Mouse (Mus musculus): ENCODE measurements at regions not wholly inside any gene's neighbourhood (a gene's known extent, or its start where the extent isn't known, plus 50 kb on each side); places are given as distances from the start of the nearest gene placed in this dataset.

GRCm38 (mm10) chr2:174848981-174849681, 88.7 kb downstream of the Edn3 start:
- DNase-seq (ENCODE audit: low spot score), result no peak

DNA sequence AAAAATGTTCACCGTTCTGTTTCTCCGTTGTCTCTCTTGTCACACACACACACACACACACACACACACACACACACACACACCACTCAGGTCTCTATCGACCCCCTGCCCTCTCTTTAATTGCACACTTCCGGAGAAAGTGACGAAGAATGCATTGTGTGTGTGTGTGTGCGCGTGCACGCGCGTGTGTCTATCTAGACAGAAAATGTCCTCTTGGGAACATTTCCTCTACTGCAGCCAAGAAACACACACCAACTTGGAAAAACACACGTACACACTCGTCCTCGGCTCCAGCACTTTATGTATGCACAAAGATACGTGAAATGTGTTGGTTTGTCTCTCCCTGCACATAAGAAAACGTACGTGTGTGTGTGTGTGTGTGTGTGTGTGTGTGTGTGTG, 90.4 kb downstream of the Edn3 start:
- no peak for DNase-seq (ENCODE audit: low spot score)

DNA sequence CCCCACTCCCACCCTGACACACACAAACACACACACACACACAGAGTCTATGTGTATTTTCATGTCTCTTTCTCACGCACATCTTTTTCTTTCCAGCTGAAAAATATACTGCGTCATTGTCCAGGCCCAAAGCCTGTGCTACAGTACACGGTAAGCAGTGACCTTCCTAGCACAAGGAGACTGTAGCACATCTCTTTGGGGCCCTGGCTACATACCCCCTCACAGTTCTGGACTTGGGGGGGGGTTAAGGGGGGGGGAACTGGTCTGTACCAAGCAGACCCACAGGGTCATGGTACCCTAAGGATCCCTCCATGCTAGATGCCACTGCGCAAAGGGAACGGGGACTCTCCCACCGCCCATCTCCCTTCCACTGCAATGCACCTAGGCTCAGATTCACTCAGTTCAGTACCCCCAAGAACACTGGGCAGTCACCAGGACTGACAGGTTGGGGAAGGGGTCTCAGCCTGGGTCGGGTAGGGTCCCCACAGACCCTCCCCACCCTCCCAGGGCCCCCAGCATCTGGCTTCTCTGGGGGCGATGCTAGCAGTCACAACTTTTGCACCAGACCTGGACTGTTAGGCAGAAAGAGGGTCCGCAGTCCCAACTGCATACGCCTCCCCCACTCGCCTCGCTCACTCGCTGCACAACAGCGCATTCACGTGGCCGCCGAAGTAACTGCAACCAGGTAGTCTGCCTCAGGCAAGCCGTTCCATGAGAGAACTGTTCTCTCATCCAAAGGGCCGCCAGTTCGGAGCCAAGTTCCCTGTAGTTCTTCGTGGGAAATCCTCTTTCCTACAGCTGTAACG, 91.3 kb downstream of the Edn3 start:
- peak; percentile 31 for DNase-seq (ENCODE audit: low spot score)

GRCm38 (mm10) chr2:174853786-174854185, 93.4 kb downstream of the Edn3 start:
- DNase-seq (ENCODE audit: low spot score), result no peak

DNA sequence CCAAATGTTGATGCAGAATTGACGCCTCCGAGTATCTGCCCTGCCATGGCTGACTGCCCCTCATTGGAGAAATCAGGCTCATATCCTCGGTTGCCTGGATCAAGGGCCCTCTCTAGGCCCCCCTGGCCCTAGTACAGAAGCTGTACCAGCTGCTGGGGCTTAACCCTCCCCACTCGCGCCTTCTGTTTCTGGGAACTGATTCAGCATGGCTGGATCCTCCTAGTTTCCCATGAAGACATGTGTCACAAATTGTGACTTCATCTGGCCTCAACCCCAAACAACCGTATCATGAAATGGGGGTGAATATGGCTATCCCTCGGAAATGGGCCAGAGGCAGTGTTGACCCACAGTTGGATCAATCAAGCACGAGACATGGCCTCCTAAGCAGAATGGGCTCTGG, 95.1 kb downstream of the Edn3 start:
- no peak for DNase-seq (ENCODE audit: low spot score)

- no peak for DNase-seq (ENCODE audit: low spot score)
Measured at GRCm38 (mm10) chr2:174856135-174856534, 95.7 kb downstream of the Edn3 start.

DNA sequence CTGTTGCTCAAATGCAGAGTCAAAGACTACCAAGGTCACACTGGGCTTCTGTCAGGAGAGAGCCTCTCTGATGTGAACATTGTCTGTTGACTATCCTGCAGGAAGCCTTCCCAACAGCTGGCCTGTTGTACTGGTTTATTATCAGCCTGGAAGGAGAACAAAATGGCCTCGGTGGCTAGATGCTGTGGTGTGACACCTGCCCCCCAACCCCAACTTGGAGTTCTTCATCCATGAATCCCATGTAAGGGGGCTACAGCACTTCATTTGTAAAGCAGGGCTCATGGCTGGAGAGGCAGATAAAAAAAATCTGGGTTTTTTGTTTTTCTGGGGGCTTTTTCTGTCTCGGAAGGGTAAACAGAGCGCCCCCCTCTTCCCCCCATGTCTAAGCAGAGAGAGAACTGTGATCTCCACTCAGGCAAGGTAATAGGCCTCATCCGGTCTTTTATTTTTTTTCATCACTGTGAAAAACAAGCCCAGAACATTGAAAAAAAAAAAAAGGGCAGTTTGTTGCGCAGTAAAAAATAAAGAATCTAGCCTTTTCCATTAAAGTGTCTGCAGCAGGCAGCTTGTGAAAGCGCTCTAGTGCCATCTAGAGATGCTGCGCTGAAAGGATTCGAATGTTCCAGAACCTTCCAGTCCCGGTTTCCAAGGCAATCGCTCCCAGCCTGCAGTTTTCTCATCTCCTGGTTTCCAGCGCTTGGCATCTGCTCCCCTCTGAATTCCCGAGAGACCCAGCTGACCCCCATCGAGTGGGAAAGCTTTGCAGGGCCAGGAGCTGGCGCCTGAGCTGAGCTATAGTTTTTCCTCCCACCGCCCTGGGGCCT, 97.8 kb downstream of the Edn3 start:
- peak; percentile 88 for DNase-seq (ENCODE audit: low spot score)

DNA sequence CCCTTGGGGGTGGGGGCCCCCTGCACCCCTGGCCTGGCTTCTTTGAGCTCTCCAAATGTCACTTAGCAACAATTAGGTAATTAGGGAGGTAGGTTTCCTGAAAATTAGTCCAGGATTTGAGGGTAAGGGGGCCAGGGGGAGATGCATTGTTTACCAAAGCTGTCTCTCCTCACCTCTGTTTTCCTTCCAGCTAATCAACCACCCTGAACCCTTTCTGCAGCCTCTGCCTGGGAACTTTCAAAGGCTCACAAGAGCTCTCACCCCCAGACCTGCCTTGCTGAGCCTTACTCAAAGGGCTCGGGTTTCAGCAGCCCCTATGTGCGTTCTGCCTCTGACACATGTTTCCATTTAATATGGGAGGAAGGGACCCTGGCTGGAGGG, 98.4 kb downstream of the Edn3 start:
- no peak for DNase-seq (ENCODE audit: low spot score)

DNA sequence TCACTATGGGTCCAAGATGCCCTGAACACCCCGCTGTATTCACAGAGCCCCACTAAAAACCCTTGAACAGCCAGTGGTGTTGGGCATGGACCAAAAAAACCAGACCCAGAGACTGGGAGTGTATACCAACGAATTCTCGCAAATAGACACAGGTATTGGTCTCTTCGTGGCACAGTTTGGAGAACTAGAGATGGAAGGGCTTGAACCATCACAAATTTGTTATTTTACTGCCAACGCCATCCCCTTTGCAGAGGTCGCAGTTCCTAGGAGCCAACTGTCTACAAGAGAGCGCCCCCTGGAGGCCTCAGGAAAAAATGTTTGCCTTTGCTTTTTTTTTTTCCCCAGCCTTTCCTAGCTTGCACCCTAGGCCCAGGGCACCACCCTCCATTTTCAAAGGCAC, 99.1 kb downstream of the Edn3 start:
- DNase-seq (ENCODE audit: low spot score), result peak; percentile 19

DNA sequence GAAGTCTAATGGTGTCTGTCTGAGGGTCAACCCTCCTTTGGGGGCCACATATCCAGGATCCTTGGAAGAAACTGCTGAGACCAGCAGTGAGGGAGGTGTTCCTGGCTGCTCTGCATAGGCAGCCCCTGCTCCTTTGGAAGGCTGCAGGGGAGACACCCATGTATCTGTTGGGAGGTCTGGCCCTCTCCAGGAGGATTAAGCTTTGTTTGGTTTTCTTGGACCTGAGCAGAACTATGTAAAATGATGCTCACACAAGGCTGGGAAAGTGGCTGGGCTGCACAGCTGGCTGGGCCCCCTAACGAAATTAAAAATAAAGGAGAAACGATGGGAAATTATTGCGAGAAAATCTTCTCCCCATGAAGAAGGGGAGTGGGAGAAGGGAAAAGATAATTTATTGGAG, 104.2 kb downstream of the Edn3 start:
- no peak for DNase-seq (ENCODE audit: low spot score)

GRCm38 (mm10) chr2:174866546-174866945, 106.1 kb downstream of the Edn3 start:
- no peak for DNase-seq (ENCODE audit: low spot score)

- no peak for DNase-seq (ENCODE audit: low spot score)
Measured at GRCm38 (mm10) chr2:174867397-174867796, 107.0 kb downstream of the Edn3 start.

DNA sequence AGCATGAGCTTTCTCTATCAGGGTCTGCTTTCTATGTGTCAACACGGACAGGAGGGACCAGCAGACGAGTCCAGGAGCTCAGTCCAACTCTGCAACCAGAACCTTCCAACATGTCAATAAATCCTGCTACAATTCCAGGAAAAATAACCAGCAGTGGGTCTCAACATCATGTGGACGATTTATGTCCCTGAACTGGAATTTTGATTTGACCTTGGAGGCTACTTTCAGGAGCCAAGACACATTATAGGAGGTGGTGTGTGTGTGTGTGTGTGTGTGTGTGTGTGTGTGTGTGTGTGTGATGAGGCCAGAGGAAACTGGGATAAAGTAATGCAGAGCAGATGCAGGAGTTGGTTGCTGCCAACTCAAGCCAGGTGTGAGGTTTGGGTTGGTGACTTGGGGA, 107.8 kb downstream of the Edn3 start:
- DNase-seq (ENCODE audit: low spot score), result no peak

DNA sequence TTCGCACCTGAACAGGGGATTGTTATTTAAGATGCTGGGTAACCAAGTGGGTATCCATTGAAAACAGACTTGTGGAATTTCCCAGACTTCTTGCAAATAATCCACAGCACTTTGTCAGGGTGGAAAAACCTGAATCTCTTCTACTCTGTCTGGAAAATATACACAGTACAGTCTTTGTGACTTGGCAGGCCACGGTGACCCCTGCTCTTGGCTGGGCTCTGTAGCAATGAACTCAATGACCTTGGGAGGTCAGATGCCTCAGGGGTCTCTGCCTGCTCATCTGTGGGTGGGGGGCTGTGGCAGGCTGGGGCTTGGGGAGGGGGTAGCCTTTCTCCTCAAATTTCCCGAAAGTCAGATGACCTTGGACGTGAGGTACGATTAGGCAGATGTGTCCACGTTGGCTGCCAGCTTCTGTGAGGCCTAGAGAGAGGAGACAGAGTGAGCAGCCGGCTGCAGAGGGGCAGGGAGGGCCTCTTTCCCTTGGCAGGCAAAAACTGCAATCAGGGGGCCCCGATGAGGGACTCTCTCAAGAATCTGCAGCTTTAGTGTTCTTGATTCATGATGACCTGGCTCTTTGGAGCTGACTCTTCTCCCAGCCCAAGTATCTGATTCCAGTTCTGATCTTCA, 108.4 kb downstream of the Edn3 start:
- no peak for DNase-seq (ENCODE audit: low spot score)

DNA sequence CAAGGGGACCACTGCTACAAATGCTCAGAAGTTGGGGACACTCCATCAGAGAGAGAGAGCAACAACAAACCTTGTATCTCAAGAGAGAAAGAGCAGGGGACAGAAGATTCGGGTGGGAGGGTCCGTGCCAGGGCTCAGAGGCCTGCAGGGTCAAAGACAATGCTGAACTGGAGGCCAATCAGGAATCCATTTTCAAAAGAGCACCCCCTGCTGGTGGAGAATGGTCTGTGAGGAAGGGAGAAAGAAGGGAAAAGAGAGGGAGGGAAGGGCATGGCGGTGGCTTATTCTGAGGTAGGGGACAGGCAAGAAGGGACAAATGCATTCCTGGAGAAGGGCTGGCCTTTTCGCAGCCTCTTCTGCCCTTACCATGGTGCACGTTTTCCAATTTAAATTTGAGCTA, 109.9 kb downstream of the Edn3 start:
- DNase-seq (ENCODE audit: low spot score), result no peak

- no peak for DNase-seq (ENCODE audit: low spot score)
Measured at GRCm38 (mm10) chr2:174871225-174871624, 110.8 kb downstream of the Edn3 start.

DNA sequence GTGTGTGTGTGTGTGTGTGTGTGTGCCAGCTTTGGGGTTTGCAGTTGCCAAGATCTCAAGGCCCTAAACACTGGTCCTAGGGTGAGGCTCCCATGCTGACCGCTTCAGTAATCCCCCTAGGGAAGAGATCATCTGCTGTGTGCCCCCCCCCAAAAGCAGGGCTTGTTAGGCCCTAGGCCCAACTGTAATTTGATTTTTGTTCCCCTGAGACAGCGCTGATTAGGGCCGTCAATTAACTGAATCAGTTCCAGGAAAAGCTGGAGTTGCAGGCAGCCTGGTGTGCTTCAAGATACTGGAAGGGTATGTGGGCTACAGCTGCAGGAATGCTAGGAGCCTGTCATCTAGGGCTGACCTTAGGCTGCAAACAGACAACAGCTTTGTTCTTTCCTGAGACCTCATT, 111.4 kb downstream of the Edn3 start:
- DNase-seq (ENCODE audit: low spot score), result no peak

DNA sequence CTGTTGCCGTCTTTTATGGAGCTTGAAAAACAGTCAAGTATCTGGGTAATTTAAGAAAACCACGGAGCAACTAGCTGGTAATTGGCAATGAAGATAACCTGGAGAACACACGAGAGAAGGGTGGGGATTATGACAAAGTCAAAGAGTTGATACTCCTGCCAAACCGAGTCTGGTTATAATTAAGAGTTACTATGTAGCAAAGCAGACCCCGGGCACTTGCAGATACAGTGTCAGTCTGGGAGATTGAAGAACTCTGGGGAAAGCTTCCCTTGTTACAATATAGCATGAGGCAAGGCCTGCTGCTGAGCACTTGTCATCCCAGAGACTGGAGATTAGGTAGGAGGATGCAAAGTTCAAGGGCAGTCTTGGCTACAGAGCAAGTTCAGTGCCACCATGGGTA, 116.5 kb downstream of the Edn3 start:
- no peak for DNase-seq (ENCODE audit: low spot score)

GRCm38 (mm10) chr2:174878979-174879378, 118.6 kb downstream of the Edn3 start:
- DNase-seq (ENCODE audit: low spot score), result no peak

GRCm38 (mm10) chr2:174880659-174881058, 120.2 kb downstream of the Edn3 start:
- DNase-seq (ENCODE audit: low spot score), result no peak

- DNase-seq (ENCODE audit: low spot score), result no peak
Measured at GRCm38 (mm10) chr2:174884232-174885225, 124.1 kb downstream of the Edn3 start.

Measured in heart, adult 8-10 months (tissue).